Mouse (Mus musculus): ENCODE data around the gene Gm5728. TPM values are rescaled to one million over a fixed set of nuclear protein-coding genes. Genes with fewer than 3 reads are reported as not detected.
"Not testable (repeated sequence)": the region's sequence is repeated elsewhere in the genome, so short reads cannot be mapped to it uniquely, and the experiment has no call there.

The Gm5728 gene
- total RNA-seq (2021): not detected

DNA sequence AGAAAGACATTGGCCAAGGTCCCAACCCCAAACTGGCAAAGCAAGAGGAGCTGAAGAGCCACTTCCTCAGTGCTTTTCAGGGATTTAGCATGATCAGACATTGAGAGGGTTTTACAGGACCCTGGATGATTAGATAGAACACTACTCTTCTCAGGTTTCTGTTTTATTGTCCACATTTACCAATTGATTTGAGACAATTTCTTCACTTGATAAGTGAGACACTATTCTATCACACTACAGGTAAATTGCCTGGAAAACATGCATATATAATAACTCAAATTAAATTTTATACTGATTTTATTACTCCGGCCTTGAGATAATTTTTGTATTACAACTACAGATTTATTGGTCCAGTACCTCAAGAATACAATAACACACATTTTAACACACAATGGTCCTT lies at the start of gene Gm5728:
Gm5728 (minus strand) TSS at position 101 of the 400 bp plus-strand sequence.
- intact Hi-C loops (cut with DNase I): not testable (repeated sequence)

DNA sequence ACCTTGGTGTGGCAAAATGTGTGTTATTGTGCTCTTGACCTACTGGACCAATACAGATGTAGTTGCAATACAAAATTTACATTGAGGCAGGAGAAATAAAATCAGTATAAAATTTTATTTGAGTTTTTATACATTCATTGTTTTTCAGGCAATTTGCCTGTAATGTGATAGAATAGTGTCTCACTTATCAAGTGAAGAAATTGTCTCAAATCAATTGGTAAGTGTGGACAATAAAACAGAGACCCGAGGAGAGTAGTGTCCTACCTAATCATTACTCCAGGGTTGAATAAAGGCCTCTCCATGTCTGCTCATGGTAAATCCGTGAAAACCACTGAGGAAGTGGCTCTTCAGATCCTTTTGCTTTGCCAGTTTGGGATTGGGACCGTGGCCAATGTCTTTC lies 42.4 kb upstream of the Gm5728 start, which contains the start of gene Vmn1r100:
Vmn1r100 (plus strand) TSS at position 301 of the 400 bp plus-strand sequence.
- DNase-seq; intact Hi-C loops (cut with DNase I): not testable (repeated sequence)

More for the DNA sequence above, at the start of gene Gm5728:
- not testable (repeated sequence) for DNase-seq

DNA sequence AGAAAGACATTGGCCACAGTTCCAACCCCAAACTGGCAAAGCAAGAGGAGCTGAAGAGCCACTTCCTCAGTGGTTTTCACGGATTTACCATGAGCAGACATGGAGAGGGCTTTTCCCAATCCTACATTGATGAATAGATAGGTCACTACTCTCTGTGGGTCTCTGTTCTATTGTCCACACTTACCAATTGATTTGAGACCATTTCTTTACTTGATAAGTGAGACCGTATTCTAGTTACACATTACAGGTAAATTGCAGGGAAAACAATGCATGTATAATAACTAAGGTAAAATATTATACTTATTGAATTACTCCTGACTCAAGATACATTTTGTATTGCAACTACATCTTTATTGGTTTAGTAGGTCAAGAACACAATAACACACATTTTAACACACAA lies 41.2 kb downstream of the Gm5728 start, which contains the start of gene Gm4133:
Gm4133 (minus strand) TSS at position 101 of the 400 bp plus-strand sequence.
- intact Hi-C loops (cut with DNase I); DNase-seq: not testable (repeated sequence)

Other genes starting within 250 kb of the Gm5728 start
- not detected for gene Vmn1r93, start 236.3 kb downstream of the Gm5728 start, total RNA-seq (2021)
- gene Vmn1r94, start 207.0 kb downstream of the Gm5728 start, total RNA-seq (2021): not detected
- gene Vmn1r95, start 181.7 kb downstream of the Gm5728 start, total RNA-seq (2021): not detected
- gene Gm6164, start 169.8 kb downstream of the Gm5728 start, total RNA-seq (2021): not detected
- not detected for gene Gm4498, start 141.6 kb downstream of the Gm5728 start, total RNA-seq (2021)
- not detected for gene Gm5890, start 112.6 kb downstream of the Gm5728 start, total RNA-seq (2021)
- gene Gm4133, start 41.3 kb downstream of the Gm5728 start, total RNA-seq (2021): not detected
- not detected for gene Vmn1r100, start 42.5 kb upstream of the Gm5728 start, total RNA-seq (2021)
- not detected for gene Vmn1r101, start 67.2 kb upstream of the Gm5728 start, total RNA-seq (2021)
- gene Gm10670, start 99.5 kb upstream of the Gm5728 start, total RNA-seq (2021): not detected
- gene Vmn1r103, start 135.1 kb upstream of the Gm5728 start, total RNA-seq (2021): not detected
- not detected for gene Vmn1r104, start 158.4 kb upstream of the Gm5728 start, total RNA-seq (2021)
- gene Gm5726, start 170.3 kb upstream of the Gm5728 start, total RNA-seq (2021): not detected
- gene Gm4141, start 200.8 kb upstream of the Gm5728 start, total RNA-seq (2021): not detected
- not detected for gene Gm4513, start 223.6 kb upstream of the Gm5728 start, total RNA-seq (2021)